Mouse (Mus musculus) bone marrow, adult 2 months (tissue): ENCODE measurements at regions not wholly inside any gene's neighbourhood (a gene's known extent, or its start where the extent isn't known, plus 50 kb on each side); places are given as distances from the start of the nearest gene placed in this dataset.

ENCODE experiments used
- CTCF ChIP-seq: fragments of 200-500 bp; IDR thresholded peaks from 2 replicates; pipeline ENCODE4 v1.5.1; 2011; ENCODE audit warnings: low read length, control low read depth; ENCODE audit not compliant: control insufficient read depth, insufficient read depth
- POLR2A ChIP-seq: fragments of 200-500 bp; IDR thresholded peaks from 2 replicates; pipeline ENCODE4 v1.6.1; 2011; ENCODE audit warnings: low read depth, mild to moderate bottlenecking, control low read depth, low read length, borderline replicate concordance; ENCODE audit not compliant: control insufficient read depth

- TF ChIP-seq CTCF: no peak
- no peak for TF ChIP-seq POLR2A
These were observed 248.3 kb upstream of the Prok2 start for GRCm38 (mm10) chr6:99974464-99974863.
